Mouse (Mus musculus) CH12.LX (cell line): Measurements from ENCODE around the gene Samd14.

ENCODE experiments used
- BHLHE40 ChIP-seq: IDR thresholded peaks from 2 replicates; pipeline ENCODE4 v1.6.1; 2011; ENCODE audit warnings: mild to moderate bottlenecking, low read depth, low read length, improper control_type of control experiment
- CTCF ChIP-seq, 2 experiments: IDR thresholded peaks in 1 of 2; conservative IDR thresholded peaks in 1 of 2; 2 replicates each; pipeline ENCODE4 v1.5.1; 2011 to 2012; ENCODE audit warnings: low read depth in 2 of 2, low read length in 2 of 2, improper control_type of control experiment in 1 of 2, inconsistent platforms in 1 of 2, mild to moderate bottlenecking in 1 of 2, moderate library complexity in 1 of 2
- EP300 ChIP-seq: IDR thresholded peaks from 2 replicates; pipeline ENCODE4 v1.6.1; 2011; ENCODE audit warnings: low read length, improper control_type of control experiment
- JUND ChIP-seq: conservative IDR thresholded peaks from 2 replicates; pipeline ENCODE4 v1.6.1; 2011; ENCODE audit warnings: low read depth, low read length, improper control_type of control experiment
- MAFK ChIP-seq: IDR thresholded peaks from 2 replicates; pipeline ENCODE4 v1.6.1; 2011; ENCODE audit warnings: low read length, improper control_type of control experiment; ENCODE audit not compliant: insufficient replicate concordance
- POLR2A ChIP-seq: IDR thresholded peaks from 2 replicates; pipeline ENCODE4 v1.6.1; 2011; ENCODE audit warnings: low read depth, mild to moderate bottlenecking, improper control_type of control experiment, low read length
- RAD21 ChIP-seq: IDR thresholded peaks from 2 replicates; pipeline ENCODE4 v1.6.1; 2011; ENCODE audit warnings: low read depth, mild to moderate bottlenecking, low read length, improper control_type of control experiment, moderate library complexity
- TBP ChIP-seq: conservative IDR thresholded peaks from 2 replicates; pipeline ENCODE4 v1.6.1; 2011; ENCODE audit warnings: low read depth, low read length, improper control_type of control experiment
- USF2 ChIP-seq: conservative IDR thresholded peaks from 2 replicates; pipeline ENCODE4 v1.6.1; 2011; ENCODE audit warnings: low read depth, low read length, improper control_type of control experiment
- ZKSCAN1 ChIP-seq: IDR thresholded peaks from 2 replicates; pipeline ENCODE4 v1.6.1; 2012; ENCODE audit warnings: low read depth, inconsistent platforms, low read length, improper control_type of control experiment, borderline replicate concordance
- ZMIZ1 ChIP-seq: IDR thresholded peaks from 2 replicates; pipeline ENCODE4 v1.6.1; 2012; ENCODE audit warnings: low read depth, mild to moderate bottlenecking, inconsistent platforms, low read length, improper control_type of control experiment
- ZNF384 ChIP-seq: IDR thresholded peaks from 2 replicates; pipeline ENCODE4 v1.6.1; 2012; ENCODE audit warnings: low read depth, low read length, improper control_type of control experiment, inconsistent platforms

- peak in 1 of 2 experiments; percentile 54; a peak in 2 of 4 replicates for TF ChIP-seq CTCF (conservative IDR thresholded peaks at IDR 0.05 in 1 of 2, IDR thresholded peaks at IDR 0.05 in 1 of 2; ENCODE audit: low read depth in 2 of 2, low read length in 2 of 2)
- 0 out of 2 replicates have a peak, but pooled peaks have one; percentile 19 for TF ChIP-seq EP300
- TF ChIP-seq USF2 = no peak
- no peak for TF ChIP-seq POLR2A
- no peak for TF ChIP-seq ZMIZ1
- no peak for TF ChIP-seq ZNF384
- no peak for TF ChIP-seq JUND
- no peak for TF ChIP-seq ZKSCAN1
- TF ChIP-seq BHLHE40 = no peak
- no peak for TF ChIP-seq RAD21
- no peak for TF ChIP-seq MAFK
- TF ChIP-seq TBP = no peak
Measured at GRCm38 (mm10) chr11:95075197-95076040, 65.7 kb downstream of the Samd14 start.
